Mouse (Mus musculus) lung, embryonic 15.5 days (tissue): Measurements from ENCODE around the gene Rab44. TPM values are rescaled to one million over a fixed set of nuclear protein-coding genes. Genes with fewer than 3 reads are reported as not detected.

Source experiments
- ATAC-seq: fragments of 200-750 bp; cut with Nextera tagmentation; 2 replicates; pipeline ENCODE4 v1.8.0; 2017; ENCODE audit warnings: moderate number of reproducible peaks, borderline replicate concordance; ENCODE audit not compliant: low FRiP score, low TSS enrichment; ENCODE audit errors: extremely low read depth
- H3K27ac ChIP-seq: fragments of 300-500 bp; sonication (generic); 2 replicates; pipeline ENCODE4 v1.5.1; 2015; ENCODE audit warnings: moderate library complexity, mild to moderate bottlenecking, inconsistent platforms
- H3K27me3 ChIP-seq: fragments of 300-500 bp; sonication (generic); 2 replicates; pipeline ENCODE4 v1.6.1; 2015; ENCODE audit warnings: inconsistent platforms
- H3K36me3 ChIP-seq: fragments of 300-500 bp; sonication (generic); 2 replicates; pipeline ENCODE4 v1.6.1; 2015; ENCODE audit warnings: inconsistent platforms
- H3K4me1 ChIP-seq: fragments of 300-500 bp; sonication (generic); 2 replicates; pipeline ENCODE4 v1.6.1; 2015; ENCODE audit warnings: inconsistent platforms
- H3K4me2 ChIP-seq: fragments of 300-500 bp; sonication (generic); 2 replicates; pipeline ENCODE4 v1.6.1; 2015; ENCODE audit warnings: inconsistent platforms, mild to moderate bottlenecking, moderate library complexity
- H3K4me3 ChIP-seq: fragments of 300-500 bp; sonication (generic); 2 replicates; pipeline ENCODE4 v1.5.1; 2015; ENCODE audit warnings: mild to moderate bottlenecking, inconsistent platforms
- H3K9ac ChIP-seq: fragments of 300-500 bp; sonication (generic); 2 replicates; pipeline ENCODE4 v1.6.1; 2015; ENCODE audit warnings: inconsistent platforms
- H3K9me3 ChIP-seq: fragments of 300-500 bp; sonication (generic); 2 replicates; pipeline ENCODE4 v1.6.1; 2016; ENCODE audit warnings: inconsistent platforms
- WGBS: fragments of 180-500 bp; shearing (Covaris S2); methylation state at CpG from one replicate; pipeline ENCODE4 v1.1.7; 2015; 5-methylcytosine and 5-hydroxymethylcytosine counted together
- polyA plus RNA-seq: library from polyadenylated mRNA; unstranded; fragments of >200 nt; fragmentation: Nextera tagmentation; extraction: Ambion mirVana; gene quantifications from 2 replicates; pipeline ENCODE4 v1.2.1, GENCODE M21; 2015

Rab44 gene
- polyA plus RNA-seq, 1 experiment from 2014 or later: 1.4 TPM

- WGBS: 80% methylated on average over 3 of the region's 3 CpGs
- H3K27ac ChIP-seq: no peak overlapping the region
Observed at GRCm38 (mm10) chr17:29141577-29141976, 27.6 kb downstream of the Rab44 start.

GRCm38 (mm10) chr17:29143266-29143665 is 29.3 kb downstream of the Rab44 start:
- no peak overlapping the region for H3K4me3 ChIP-seq
- ATAC-seq: no peak
- 77% methylated on average over 8 of the region's 8 CpGs for WGBS
- H3K9me3 ChIP-seq: no peaks in the 10 kb centered on the region
- no peak overlapping the region for H3K9ac ChIP-seq
- H3K4me2 ChIP-seq: no peak overlapping the region
- H3K4me1 ChIP-seq: peaks cover 8% of the 10 kb centered on the region; the same call in 1 of the 2 replicates
- no peak overlapping the region for H3K27ac ChIP-seq
- H3K36me3 ChIP-seq: no peaks in the 10 kb centered on the region
- H3K27me3 ChIP-seq: no peaks in the 10 kb centered on the region

More at GRCm38 (mm10) chr17:29141577-29141976, 27.6 kb downstream of the Rab44 start:
- no peak overlapping the region for H3K9ac ChIP-seq
- H3K27me3 ChIP-seq: no peaks in the 10 kb centered on the region
- H3K9me3 ChIP-seq: no peaks in the 10 kb centered on the region
- no peak overlapping the region for H3K4me3 ChIP-seq
- ATAC-seq: no peak
- no peak overlapping the region for H3K4me2 ChIP-seq
- H3K36me3 ChIP-seq: no peaks in the 10 kb centered on the region
- H3K4me1 ChIP-seq: no peaks in the 10 kb centered on the region

- Histone ChIP-seq H3K4me1 (peaks cover 10% of the 10 kb centered on the region; the same call in 1 of the 2 replicates), H3K36me3 (no peaks in the 10 kb centered on the region), H3K9ac (no peak overlapping the region), H3K9me3 (no peaks in the 10 kb centered on the region), H3K27me3 (no peaks in the 10 kb centered on the region), H3K4me3 (no peak overlapping the region), H3K27ac (no peak overlapping the region), H3K4me2 (no peak overlapping the region)
- 92% methylated on average over 12 of the region's 12 CpGs for WGBS
- ATAC-seq: no peak
Observed at GRCm38 (mm10) chr17:29145101-29145500, 31.2 kb downstream of the Rab44 start.

GRCm38 (mm10) chr17:29147273-29147672 is 33.3 kb downstream of the Rab44 start:
- H3K9ac ChIP-seq: no peak overlapping the region
- 71% methylated on average over 14 of the region's 14 CpGs for WGBS

DNA sequence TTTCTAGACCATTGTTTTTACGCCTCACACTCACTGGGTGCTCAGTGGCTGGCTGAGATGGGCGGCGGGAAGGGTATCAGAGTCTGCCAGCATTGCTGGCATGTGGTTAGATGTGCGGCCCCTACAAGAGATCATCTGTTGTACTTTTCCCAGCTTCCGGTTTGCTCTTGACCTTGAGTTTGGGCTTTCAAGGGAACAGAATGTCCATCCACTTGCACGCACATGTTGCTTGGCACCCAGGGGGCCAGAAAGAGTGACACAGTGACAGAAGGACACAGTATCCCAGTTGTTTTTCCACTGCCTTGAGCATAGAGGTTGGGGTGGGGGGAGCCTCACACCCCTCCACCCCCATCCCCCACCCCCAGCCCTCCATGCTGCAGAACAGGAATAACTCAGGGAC is 33.8 kb downstream of the Rab44 start:
- ATAC-seq: no peak
- 69% methylated on average over 6 of the region's 6 CpGs for WGBS

More at GRCm38 (mm10) chr17:29147273-29147672, 33.3 kb downstream of the Rab44 start:
- no peaks in the 10 kb centered on the region for H3K9me3 ChIP-seq
- no peak for ATAC-seq
- no peak overlapping the region for H3K4me3 ChIP-seq
- H3K4me1 ChIP-seq: peaks cover 10% of the 10 kb centered on the region; the same call in 1 of the 2 replicates
- no peak overlapping the region for H3K4me2 ChIP-seq
- H3K36me3 ChIP-seq: no peaks in the 10 kb centered on the region
- no peaks in the 10 kb centered on the region for H3K27me3 ChIP-seq
- H3K27ac ChIP-seq: no peak overlapping the region

DNA sequence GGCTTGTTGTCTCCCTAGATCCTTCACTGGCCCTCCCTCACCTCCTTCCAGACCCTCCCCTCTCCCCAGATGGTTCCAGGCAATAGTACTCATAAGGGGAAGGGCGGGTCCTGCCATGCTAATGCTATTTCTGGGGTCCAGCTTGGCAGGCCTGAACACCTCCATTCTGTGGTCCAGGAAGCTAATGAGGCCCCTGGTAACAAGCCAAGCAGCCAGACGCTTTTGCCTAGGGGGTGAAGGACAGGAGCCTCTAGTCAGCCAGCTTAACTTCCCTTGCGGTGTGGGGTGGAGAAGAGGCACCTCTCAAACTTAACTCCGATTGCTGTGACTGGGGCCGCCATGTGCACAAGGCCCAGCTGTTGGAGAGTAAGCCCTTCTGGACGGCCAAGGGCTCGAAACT is 35.8 kb downstream of the Rab44 start:
- H3K27me3 ChIP-seq: no peaks in the 10 kb centered on the region
- H3K36me3 ChIP-seq: no peaks in the 10 kb centered on the region
- H3K4me2 ChIP-seq: no peak overlapping the region
- no peak overlapping the region for H3K27ac ChIP-seq
- 65% methylated on average over 7 of the region's 7 CpGs for WGBS
- H3K9me3 ChIP-seq: no peaks in the 10 kb centered on the region
- no peak overlapping the region for H3K4me3 ChIP-seq
- no peak overlapping the region for H3K9ac ChIP-seq
- H3K4me1 ChIP-seq: peaks cover 10% of the 10 kb centered on the region; the same call in 1 of the 2 replicates
- ATAC-seq: no peak

More for the DNA sequence above, 33.8 kb downstream of the Rab44 start:
- Histone ChIP-seq H3K36me3 (no peaks in the 10 kb centered on the region), H3K27ac (no peak overlapping the region), H3K9ac (no peak overlapping the region), H3K4me3 (no peak overlapping the region), H3K27me3 (no peaks in the 10 kb centered on the region), H3K4me2 (no peak overlapping the region), H3K9me3 (no peaks in the 10 kb centered on the region), H3K4me1 (peaks cover 10% of the 10 kb centered on the region; the same call in 1 of the 2 replicates)

DNA sequence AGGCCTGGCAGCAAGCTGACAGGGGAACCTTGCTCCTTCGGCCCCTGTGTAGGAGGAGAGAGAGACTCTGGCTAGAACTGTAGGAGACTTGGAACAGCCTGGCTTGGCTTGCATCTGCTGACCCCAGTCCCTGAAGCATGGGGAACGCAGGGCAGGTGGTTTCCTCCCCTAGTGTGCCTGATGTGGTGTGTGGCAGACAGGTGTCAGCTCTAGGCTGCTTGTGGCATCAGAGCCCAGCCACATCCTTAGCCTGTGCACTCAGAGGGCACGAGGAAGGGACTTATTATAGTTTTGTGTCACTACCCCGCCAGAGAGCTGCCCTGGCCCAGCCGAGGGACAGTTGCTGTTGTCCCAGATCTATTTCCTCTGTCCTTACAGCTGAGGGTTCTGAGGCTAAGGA is 38.6 kb downstream of the Rab44 start:
- no peak for ATAC-seq
- 54% methylated on average over 5 of the region's 5 CpGs for WGBS

DNA sequence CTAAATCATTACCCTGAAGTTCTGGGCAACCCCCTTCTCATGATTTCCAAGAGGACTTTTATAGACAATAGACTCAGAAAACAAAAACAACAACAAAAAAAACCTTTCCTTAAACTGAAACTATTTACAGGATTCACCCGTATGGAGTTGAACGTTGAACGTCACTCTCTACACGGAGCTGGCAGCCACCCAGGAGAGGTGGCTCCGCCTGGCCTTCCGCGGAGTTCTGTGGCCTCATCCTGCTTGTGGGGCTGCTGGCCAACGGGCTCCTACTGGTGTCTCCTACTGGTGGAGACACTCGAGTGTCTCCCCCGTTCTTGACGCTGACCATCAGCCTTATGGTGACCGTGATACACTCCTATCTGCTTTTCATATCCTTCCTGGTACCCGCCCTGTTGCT is 40.3 kb downstream of the Rab44 start:
- H3K9ac ChIP-seq: no peak overlapping the region
- 0 out of 2 replicates have a peak, but pooled peaks cover 4% of the 10 kb centered on the region for H3K4me1 ChIP-seq
- no peaks in the 10 kb centered on the region for H3K9me3 ChIP-seq
- H3K4me2 ChIP-seq: no peak overlapping the region
- no peak overlapping the region for H3K27ac ChIP-seq
- H3K36me3 ChIP-seq: no peaks in the 10 kb centered on the region
- no peaks in the 10 kb centered on the region for H3K27me3 ChIP-seq
- no peak for ATAC-seq
- H3K4me3 ChIP-seq: no peak overlapping the region
- WGBS: 61% methylated on average over 13 of the region's 13 CpGs

More for the DNA sequence above, 38.6 kb downstream of the Rab44 start:
- H3K27ac ChIP-seq: no peak overlapping the region
- H3K36me3 ChIP-seq: no peaks in the 10 kb centered on the region
- H3K9me3 ChIP-seq: no peaks in the 10 kb centered on the region
- H3K27me3 ChIP-seq: no peaks in the 10 kb centered on the region
- no peak overlapping the region for H3K4me3 ChIP-seq
- no peak overlapping the region for H3K9ac ChIP-seq
- no peak overlapping the region for H3K4me2 ChIP-seq
- H3K4me1 ChIP-seq: peaks cover 13% of the 10 kb centered on the region; the same call in 1 of the 2 replicates

GRCm38 (mm10) chr17:29155355-29156135 is 41.6 kb downstream of the Rab44 start:
- ATAC-seq: no peak
- H3K9me3 ChIP-seq: no peaks in the 10 kb centered on the region
- H3K9ac ChIP-seq: no peak overlapping the region
- no peak overlapping the region for H3K4me3 ChIP-seq
- 71% methylated on average over 12 of the region's 12 CpGs for WGBS
- H3K27ac ChIP-seq: no peak overlapping the region
- H3K4me1 ChIP-seq: 0 out of 2 replicates have a peak, but pooled peaks cover 4% of the 10 kb centered on the region
- H3K36me3 ChIP-seq: no peaks in the 10 kb centered on the region
- H3K27me3 ChIP-seq: no peaks in the 10 kb centered on the region
- no peak overlapping the region for H3K4me2 ChIP-seq

DNA sequence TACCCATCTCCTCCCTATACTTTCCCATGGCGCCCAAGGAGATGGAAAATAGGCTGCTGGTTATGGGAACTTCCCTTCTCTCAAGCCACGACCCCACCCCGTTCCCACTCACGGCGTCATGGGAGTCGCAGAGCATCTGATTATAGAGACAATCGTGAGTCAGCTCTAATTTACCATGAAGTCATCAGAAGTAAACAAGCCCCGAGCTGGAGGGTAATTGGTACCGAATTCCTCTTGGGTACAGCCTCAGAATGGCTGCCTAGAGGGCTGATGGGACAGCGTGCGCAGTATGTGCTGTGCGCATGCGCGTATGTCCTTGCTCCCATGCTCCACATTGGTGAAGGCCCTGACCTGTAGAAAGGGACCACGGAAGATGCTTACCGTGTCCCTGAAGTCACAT is 42.5 kb downstream of the Rab44 start:
- H3K9me3 ChIP-seq: no peaks in the 10 kb centered on the region
- H3K4me2 ChIP-seq: no peak overlapping the region
- ATAC-seq: no peak
- H3K27me3 ChIP-seq: no peaks in the 10 kb centered on the region
- no peak overlapping the region for H3K9ac ChIP-seq
- WGBS: 81% methylated on average over 16 of the region's 16 CpGs
- H3K36me3 ChIP-seq: no peaks in the 10 kb centered on the region
- no peak overlapping the region for H3K4me3 ChIP-seq
- H3K4me1 ChIP-seq: 0 out of 2 replicates have a peak, but pooled peaks cover 4% of the 10 kb centered on the region
- H3K27ac ChIP-seq: no peak overlapping the region

DNA sequence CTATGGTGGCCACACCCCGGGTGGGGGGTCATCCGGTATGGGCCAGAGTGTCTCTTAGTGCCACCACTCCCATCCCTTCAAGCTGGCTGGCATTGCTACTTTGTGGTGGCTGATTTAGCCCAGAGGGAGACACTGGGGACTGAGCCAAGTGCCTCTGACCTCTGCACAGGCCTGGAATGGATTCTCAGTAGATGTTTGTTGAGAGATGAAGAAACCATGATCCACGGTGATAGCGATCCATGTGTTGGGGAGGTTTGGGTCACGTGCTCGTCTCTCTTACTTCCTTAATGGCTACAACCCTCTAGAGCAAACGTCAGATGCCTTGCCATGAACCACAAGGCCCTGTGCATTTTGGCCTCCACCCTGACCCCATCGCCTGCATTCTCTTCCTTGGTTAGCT is 42.9 kb downstream of the Rab44 start:
- H3K9me3 ChIP-seq: no peaks in the 10 kb centered on the region
- H3K36me3 ChIP-seq: no peaks in the 10 kb centered on the region
- H3K4me1 ChIP-seq: 0 out of 2 replicates have a peak, but pooled peaks cover 4% of the 10 kb centered on the region
- no peak for ATAC-seq
- H3K9ac ChIP-seq: no peak overlapping the region
- H3K4me2 ChIP-seq: no peak overlapping the region
- WGBS: 57% methylated on average over 8 of the region's 8 CpGs
- no peak overlapping the region for H3K27ac ChIP-seq
- no peaks in the 10 kb centered on the region for H3K27me3 ChIP-seq
- H3K4me3 ChIP-seq: no peak overlapping the region

- WGBS: 92% methylated on average over 15 of the region's 15 CpGs
- H3K4me3 ChIP-seq: no peak overlapping the region
- H3K4me2 ChIP-seq: no peak overlapping the region
- no peaks in the 10 kb centered on the region for H3K27me3 ChIP-seq
- peaks cover 5% of the 10 kb centered on the region; the same call in 1 of the 2 replicates for H3K4me1 ChIP-seq
- H3K9ac ChIP-seq: no peak overlapping the region
- no peaks in the 10 kb centered on the region for H3K36me3 ChIP-seq
- no peak for ATAC-seq
- H3K27ac ChIP-seq: no peak overlapping the region
- no peaks in the 10 kb centered on the region for H3K9me3 ChIP-seq
Observed at GRCm38 (mm10) chr17:29158899-29159298, 45.0 kb downstream of the Rab44 start.
